Mouse (Mus musculus): ENCODE results near the gene Gas2. TPM values are rescaled to one million over a fixed set of nuclear protein-coding genes. Genes with fewer than 3 reads are reported as not detected.
A peak's percentile ranks its signal among the peaks of the same experiment; 100 is the strongest.

Gene Gas2
- polyA plus RNA-seq, 1 experiment, result 25.7 TPM

- no peak overlapping the region for H3K4me3 ChIP-seq (ENCODE audit: low read depth, low read length)
- H3K27me3 ChIP-seq (ENCODE audit: control insufficient read depth, insufficient read depth, low read length, poor library complexity, severe bottlenecking), result no peaks in the 10 kb centered on the region
- no peak for TF ChIP-seq EP300 (IDR thresholded peaks at IDR 0.05; ENCODE audit: insufficient read depth, low read depth, low read length)
- no peak for TF ChIP-seq CTCF (IDR thresholded peaks at IDR 0.05; ENCODE audit: low read depth, low read length)
- no peak for TF ChIP-seq POLR2A (IDR thresholded peaks at IDR 0.05; ENCODE audit: insufficient read depth, low read length)
- H3K4me1 ChIP-seq (ENCODE audit: control insufficient read depth, insufficient read depth, low read length), result no peaks in the 10 kb centered on the region
- H3K27ac ChIP-seq (ENCODE audit: insufficient read depth, low read length), result no peak overlapping the region
- H3K9me3 ChIP-seq (replicated peaks; ENCODE audit: control insufficient read depth, insufficient read depth, low read length, poor library complexity, severe bottlenecking), result no peaks in the 10 kb centered on the region
- no peaks in the 10 kb centered on the region for H3K36me3 ChIP-seq (ENCODE audit: control insufficient read depth, insufficient read depth, low read length, poor library complexity, severe bottlenecking)
- no peak overlapping the region for H3K9ac ChIP-seq (ENCODE audit: low read depth, poor library complexity, severe bottlenecking)
These were observed 117.5 kb downstream of the Gas2 start for GRCm38 (mm10) chr7:51979271-51979670.

GRCm38 (mm10) chr7:51982303-51982702 lies 120.5 kb downstream of the Gas2 start:
- no peaks in the 10 kb centered on the region for H3K9me3 ChIP-seq (replicated peaks; ENCODE audit: control insufficient read depth, insufficient read depth, low read length, poor library complexity, severe bottlenecking)
- H3K9ac ChIP-seq (ENCODE audit: low read depth, poor library complexity, severe bottlenecking), result no peak overlapping the region
- no peak for TF ChIP-seq EP300 (IDR thresholded peaks at IDR 0.05; ENCODE audit: insufficient read depth, low read depth, low read length)
- TF ChIP-seq CTCF (IDR thresholded peaks at IDR 0.05; ENCODE audit: low read depth, low read length), result no peak
- TF ChIP-seq POLR2A (IDR thresholded peaks at IDR 0.05; ENCODE audit: insufficient read depth, low read length), result no peak
- no peaks in the 10 kb centered on the region for H3K27me3 ChIP-seq (ENCODE audit: control insufficient read depth, insufficient read depth, low read length, poor library complexity, severe bottlenecking)
- H3K4me1 ChIP-seq (ENCODE audit: control insufficient read depth, insufficient read depth, low read length), result no peaks in the 10 kb centered on the region
- no peak overlapping the region for H3K4me3 ChIP-seq (ENCODE audit: low read depth, low read length)
- H3K36me3 ChIP-seq (ENCODE audit: control insufficient read depth, insufficient read depth, low read length, poor library complexity, severe bottlenecking), result no peaks in the 10 kb centered on the region; the same call in 1 of the 2 replicates
- H3K27ac ChIP-seq (ENCODE audit: insufficient read depth, low read length), result no peak overlapping the region

- TF ChIP-seq CTCF (IDR thresholded peaks at IDR 0.05; ENCODE audit: low read depth, low read length) (no peak), EP300 (IDR thresholded peaks at IDR 0.05; ENCODE audit: insufficient read depth, low read depth, low read length) (no peak), POLR2A (IDR thresholded peaks at IDR 0.05; ENCODE audit: insufficient read depth, low read length) (no peak)
- no peak overlapping the region for H3K9ac ChIP-seq (ENCODE audit: low read depth, poor library complexity, severe bottlenecking)
These were observed 123.9 kb downstream of the Gas2 start for GRCm38 (mm10) chr7:51985763-51986162.

GRCm38 (mm10) chr7:51986909-51987308 lies 125.1 kb downstream of the Gas2 start:
- Histone ChIP-seq H3K36me3 (ENCODE audit: control insufficient read depth, insufficient read depth, low read length, poor library complexity, severe bottlenecking) (no peaks in the 10 kb centered on the region; the same call in 1 of the 2 replicates), H3K27ac (ENCODE audit: insufficient read depth, low read length) (no peak overlapping the region), H3K9ac (ENCODE audit: low read depth, poor library complexity, severe bottlenecking) (no peak overlapping the region), H3K4me3 (ENCODE audit: low read depth, low read length) (no peak overlapping the region), H3K4me1 (ENCODE audit: control insufficient read depth, insufficient read depth, low read length) (no peaks in the 10 kb centered on the region), H3K27me3 (ENCODE audit: control insufficient read depth, insufficient read depth, low read length, poor library complexity, severe bottlenecking) (no peaks in the 10 kb centered on the region), H3K9me3 (replicated peaks; ENCODE audit: control insufficient read depth, insufficient read depth, low read length, poor library complexity, severe bottlenecking) (no peaks in the 10 kb centered on the region)
- TF ChIP-seq EP300 (IDR thresholded peaks at IDR 0.05; ENCODE audit: insufficient read depth, low read depth, low read length) (no peak), POLR2A (IDR thresholded peaks at IDR 0.05; ENCODE audit: insufficient read depth, low read length) (no peak), CTCF (IDR thresholded peaks at IDR 0.05; ENCODE audit: low read depth, low read length) (no peak)

More at GRCm38 (mm10) chr7:51985763-51986162, 123.9 kb downstream of the Gas2 start:
- H3K4me3 ChIP-seq (ENCODE audit: low read depth, low read length), result no peak overlapping the region
- H3K27me3 ChIP-seq (ENCODE audit: control insufficient read depth, insufficient read depth, low read length, poor library complexity, severe bottlenecking), result no peaks in the 10 kb centered on the region
- H3K36me3 ChIP-seq (ENCODE audit: control insufficient read depth, insufficient read depth, low read length, poor library complexity, severe bottlenecking), result no peaks in the 10 kb centered on the region; the same call in 1 of the 2 replicates
- H3K4me1 ChIP-seq (ENCODE audit: control insufficient read depth, insufficient read depth, low read length), result no peaks in the 10 kb centered on the region
- no peak overlapping the region for H3K27ac ChIP-seq (ENCODE audit: insufficient read depth, low read length)
- H3K9me3 ChIP-seq (replicated peaks; ENCODE audit: control insufficient read depth, insufficient read depth, low read length, poor library complexity, severe bottlenecking), result no peaks in the 10 kb centered on the region

- no peaks in the 10 kb centered on the region; the same call in 1 of the 2 replicates for H3K36me3 ChIP-seq (ENCODE audit: control insufficient read depth, insufficient read depth, low read length, poor library complexity, severe bottlenecking)
- H3K4me1 ChIP-seq (ENCODE audit: control insufficient read depth, insufficient read depth, low read length), result no peaks in the 10 kb centered on the region
- H3K27me3 ChIP-seq (ENCODE audit: control insufficient read depth, insufficient read depth, low read length, poor library complexity, severe bottlenecking), result no peaks in the 10 kb centered on the region
- H3K9me3 ChIP-seq (replicated peaks; ENCODE audit: control insufficient read depth, insufficient read depth, low read length, poor library complexity, severe bottlenecking), result no peaks in the 10 kb centered on the region
- TF ChIP-seq CTCF (IDR thresholded peaks at IDR 0.05; ENCODE audit: low read depth, low read length), result no peak
- no peak for TF ChIP-seq POLR2A (IDR thresholded peaks at IDR 0.05; ENCODE audit: insufficient read depth, low read length)
- no peak overlapping the region for H3K9ac ChIP-seq (ENCODE audit: low read depth, poor library complexity, severe bottlenecking)
- H3K27ac ChIP-seq (ENCODE audit: insufficient read depth, low read length), result no peak overlapping the region
- no peak overlapping the region for H3K4me3 ChIP-seq (ENCODE audit: low read depth, low read length)
These were observed 129.2 kb downstream of the Gas2 start for GRCm38 (mm10) chr7:51991020-51991419.

- no peaks in the 10 kb centered on the region for H3K4me1 ChIP-seq (ENCODE audit: control insufficient read depth, insufficient read depth, low read length)
- no peaks in the 10 kb centered on the region for H3K36me3 ChIP-seq (ENCODE audit: control insufficient read depth, insufficient read depth, low read length, poor library complexity, severe bottlenecking)
- peak within 1 kb of the TSS; percentile 28 for H3K9ac ChIP-seq (ENCODE audit: low read depth, poor library complexity, severe bottlenecking)
- H3K27ac ChIP-seq (ENCODE audit: insufficient read depth, low read length), result no peak within 1 kb of the TSS
- H3K27me3 ChIP-seq (ENCODE audit: control insufficient read depth, insufficient read depth, low read length, poor library complexity, severe bottlenecking), result no peaks in the 10 kb centered on the region
- TF ChIP-seq POLR2A (IDR thresholded peaks at IDR 0.05; ENCODE audit: insufficient read depth, low read length), result no peak
- TF ChIP-seq CTCF (IDR thresholded peaks at IDR 0.05; ENCODE audit: low read depth, low read length), result no peak
- no peak for TF ChIP-seq EP300 (IDR thresholded peaks at IDR 0.05; ENCODE audit: insufficient read depth, low read depth, low read length)
- H3K4me3 ChIP-seq (ENCODE audit: low read depth, low read length), result peak within 1 kb of the TSS; percentile 86
- no peaks in the 10 kb centered on the region for H3K9me3 ChIP-seq (replicated peaks; ENCODE audit: control insufficient read depth, insufficient read depth, low read length, poor library complexity, severe bottlenecking)
These were observed 143.9 kb downstream of the Gas2 start, which contains the start of gene Svip for GRCm38 (mm10) chr7:52005511-52006295. Gene Svip (minus strand): TSS chr7:52006018.
